Mouse (Mus musculus) left cerebral cortex, postnatal 36 days (tissue): ENCODE measurements at regions not wholly inside any gene's neighbourhood (a gene's known extent, or its start where the extent isn't known, plus 50 kb on each side); places are given as distances from the start of the nearest gene placed in this dataset.

Experiments used
- DNase-seq, 2 experiments: peaks; one replicate each; pipeline ENCODE4 v3.0.0; 2021 to 2022; ENCODE audit warnings: low spot score in 2 of 2, mixed read lengths in 1 of 2
- intact Hi-C: fragments of 180-260 bp; cut with DNase I; formaldehyde crosslinking; loops from one replicate; pipeline ENCODE4 v1.15.1; 2025

DNA sequence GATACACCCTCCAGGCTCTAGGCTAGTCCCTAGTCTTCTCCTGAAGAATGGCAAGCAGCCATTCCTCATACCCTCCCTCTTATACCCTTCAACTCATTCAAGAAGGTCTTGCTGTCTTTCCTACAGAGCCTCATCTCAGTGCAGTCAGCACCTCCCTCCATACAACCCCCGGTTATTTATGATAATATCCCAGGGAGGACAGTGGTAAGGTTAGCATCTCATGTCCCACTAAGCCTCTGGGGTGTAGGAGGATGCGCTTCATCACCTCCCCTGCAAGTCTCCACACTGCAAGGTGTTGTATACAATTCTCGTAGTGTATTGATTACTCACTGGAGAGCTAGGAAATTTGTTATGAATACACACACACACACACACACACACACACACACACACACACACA lies 80.2 kb upstream of the Shisa6 start:
- no peak for DNase-seq
- intact Hi-C loops: no loop called here

DNA sequence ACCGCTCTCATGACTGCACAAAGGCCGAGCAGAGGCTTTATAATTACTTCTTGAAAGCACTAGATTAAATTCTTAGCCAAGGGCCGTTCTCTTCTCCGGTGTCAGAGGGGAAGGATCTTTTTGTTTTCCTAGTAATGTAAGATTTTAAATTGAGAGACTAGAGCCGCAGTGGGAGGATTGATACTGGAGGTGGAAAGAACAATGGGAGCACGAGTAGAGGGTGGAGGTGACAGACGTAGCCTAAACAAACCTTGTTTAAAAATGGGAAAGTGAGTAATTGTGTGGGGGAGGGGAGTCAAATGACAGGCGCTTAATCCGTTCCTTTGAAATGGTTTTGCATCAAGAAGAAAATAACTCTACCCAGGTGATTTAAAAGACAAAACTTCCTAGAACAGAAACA lies 80.9 kb upstream of the Shisa6 start:
- no peak for DNase-seq
- intact Hi-C loops: no loop called here

DNA sequence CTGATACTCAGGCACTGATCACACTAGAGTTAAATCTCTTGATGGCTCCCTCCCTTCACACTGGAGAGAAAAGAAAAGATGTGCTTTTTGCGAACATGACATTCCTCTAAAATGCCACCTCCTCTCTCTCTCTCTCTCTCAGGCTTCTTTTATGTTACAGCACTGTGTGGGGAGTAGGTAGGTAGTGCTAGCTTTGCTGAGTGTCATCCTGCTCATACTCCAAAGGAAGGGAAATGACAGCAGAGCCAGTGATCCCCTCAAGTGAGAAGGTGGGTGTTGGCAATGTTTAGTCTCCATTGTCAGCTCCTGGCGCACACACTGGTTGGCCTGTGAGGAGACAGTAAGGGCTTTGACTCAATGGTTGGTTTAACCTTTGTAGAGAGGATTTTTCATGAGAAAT lies 84.0 kb upstream of the Shisa6 start:
- intact Hi-C loops: no loop called here
- DNase-seq: no peak

DNA sequence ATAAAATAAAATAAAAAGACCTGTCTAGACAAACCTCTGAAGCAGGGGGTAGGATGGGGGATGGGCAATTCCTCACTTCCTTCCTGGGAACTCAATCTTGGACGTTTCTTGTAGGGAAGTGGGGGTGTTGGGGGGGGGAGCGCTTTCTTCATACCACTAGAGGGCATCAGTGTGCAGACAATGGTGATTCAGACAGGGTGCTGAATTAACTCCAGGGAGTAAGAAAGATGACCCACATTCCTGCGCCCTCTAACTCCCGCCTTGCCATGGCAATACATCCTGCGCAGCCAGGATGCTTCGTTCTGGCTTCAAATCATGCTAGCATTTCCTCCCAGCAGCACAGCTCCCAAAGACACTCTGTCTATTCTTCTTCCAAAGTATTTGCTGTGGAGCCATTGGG lies 87.4 kb upstream of the Shisa6 start:
- no peak for DNase-seq
- intact Hi-C loops: loop anchor here (2.0 kb wide), 1 partner anchor 258 kb away; no protein-coding TSS in a partner anchor

DNA sequence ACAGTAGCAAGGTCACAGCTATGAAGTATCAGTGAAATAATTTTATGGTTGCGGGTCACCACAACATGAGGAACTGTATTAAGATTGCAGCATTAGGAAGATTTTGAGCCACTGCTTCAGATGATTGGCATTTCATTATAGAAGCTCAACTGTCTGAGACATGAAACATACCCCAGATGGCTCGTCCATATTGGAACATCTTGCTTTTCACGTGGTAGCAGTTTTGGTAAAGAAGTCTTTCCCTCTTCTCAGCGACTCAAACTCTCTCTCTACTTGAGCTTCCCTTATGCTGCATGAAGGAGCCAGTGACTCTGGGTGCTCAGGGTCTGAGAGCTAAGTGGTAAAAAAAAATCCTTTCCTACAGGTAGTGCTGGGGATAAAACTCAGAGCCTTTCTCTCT lies 99.7 kb upstream of the Shisa6 start:
- DNase-seq: no peak
- intact Hi-C loops: no loop called here

DNA sequence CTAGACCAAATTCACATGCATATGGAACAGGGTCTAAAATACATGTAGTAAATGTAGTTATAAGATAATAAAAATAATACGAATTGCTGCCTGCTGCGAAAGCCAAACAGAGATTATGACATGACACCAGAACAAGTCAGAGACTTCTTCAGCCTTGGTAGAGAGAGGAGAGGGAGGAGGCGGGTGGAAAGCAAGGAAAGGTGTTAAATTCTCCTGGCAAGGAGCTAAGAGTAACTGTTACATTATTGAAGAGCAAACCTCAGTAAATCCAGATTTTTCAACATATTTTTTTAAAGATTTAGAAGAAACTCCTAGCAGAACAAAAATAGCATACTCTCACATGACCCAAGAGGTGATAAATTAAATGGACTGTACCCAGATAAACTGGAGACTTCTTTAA lies 131.0 kb upstream of the Shisa6 start:
- DNase-seq: no peak
- intact Hi-C loops: no loop called here

DNA sequence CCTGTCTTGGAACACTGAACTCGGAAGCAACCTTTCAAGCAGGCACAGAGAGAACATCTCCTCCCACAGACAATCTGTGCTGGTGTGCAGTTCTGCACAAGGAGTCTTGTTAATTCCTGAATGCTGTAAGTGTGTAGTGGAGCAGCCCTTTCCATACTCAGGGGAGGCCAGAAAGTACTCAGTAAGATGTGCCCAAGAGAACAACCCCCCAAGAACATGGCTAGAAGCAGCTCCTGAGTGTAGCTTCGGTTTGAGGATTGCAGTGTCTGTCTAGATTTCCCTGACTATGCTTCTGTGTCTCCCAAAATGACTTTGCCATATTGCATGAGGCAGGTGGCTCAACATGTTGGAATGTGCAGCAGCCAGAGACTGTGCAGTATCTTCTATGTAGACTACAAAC lies 148.8 kb upstream of the Shisa6 start:
- peak; percentile 57 to 72 for DNase-seq
- intact Hi-C loops: no loop called here

DNA sequence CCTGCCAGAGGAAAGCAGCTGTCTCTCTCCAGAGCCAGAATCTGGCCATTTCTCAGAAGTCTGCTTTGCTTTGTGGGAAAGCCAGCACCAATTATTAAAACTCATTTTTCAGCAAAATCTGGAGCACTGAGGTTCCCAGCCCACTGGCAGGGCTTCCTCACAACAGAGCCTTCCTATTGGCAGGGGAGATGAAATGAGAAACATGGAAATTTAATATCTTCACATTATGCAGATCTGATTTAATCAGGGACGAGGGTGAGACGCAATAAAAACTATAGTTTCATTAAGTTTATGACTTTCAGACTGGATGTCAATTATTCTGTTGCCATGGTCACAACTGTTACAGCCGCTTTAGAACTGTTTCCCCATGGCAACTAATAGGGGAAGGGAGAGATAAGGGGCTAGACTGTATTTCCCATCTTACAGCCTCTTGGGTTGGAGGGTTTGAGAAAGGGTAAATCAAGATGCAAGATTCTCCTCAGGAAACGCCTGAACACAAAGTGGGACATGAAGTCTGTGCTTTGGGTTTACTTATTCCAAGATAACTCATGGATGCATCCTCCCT lies 154.4 kb upstream of the Shisa6 start:
- intact Hi-C loops: no loop called here
- DNase-seq: no peak

DNA sequence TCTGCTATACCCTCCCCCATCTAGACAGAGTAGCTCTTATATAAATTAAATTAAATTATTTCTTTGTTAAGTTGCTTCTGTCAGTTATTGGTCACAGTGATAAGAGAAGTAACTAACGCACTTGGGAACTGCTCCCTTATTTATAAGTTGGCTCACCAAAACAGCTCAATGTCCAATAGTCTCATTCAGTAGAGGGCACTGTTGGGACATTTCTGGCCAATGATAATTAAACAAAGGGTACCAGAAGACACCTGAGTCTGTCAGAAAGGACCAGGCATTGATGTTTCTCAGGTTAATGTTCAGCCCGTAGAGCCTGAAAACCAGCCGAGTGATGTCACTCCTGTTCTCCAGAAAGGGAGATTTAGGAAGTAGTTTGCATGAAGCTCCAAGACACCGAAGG lies 156.1 kb upstream of the Shisa6 start:
- intact Hi-C loops: no loop called here
- no peak for DNase-seq

DNA sequence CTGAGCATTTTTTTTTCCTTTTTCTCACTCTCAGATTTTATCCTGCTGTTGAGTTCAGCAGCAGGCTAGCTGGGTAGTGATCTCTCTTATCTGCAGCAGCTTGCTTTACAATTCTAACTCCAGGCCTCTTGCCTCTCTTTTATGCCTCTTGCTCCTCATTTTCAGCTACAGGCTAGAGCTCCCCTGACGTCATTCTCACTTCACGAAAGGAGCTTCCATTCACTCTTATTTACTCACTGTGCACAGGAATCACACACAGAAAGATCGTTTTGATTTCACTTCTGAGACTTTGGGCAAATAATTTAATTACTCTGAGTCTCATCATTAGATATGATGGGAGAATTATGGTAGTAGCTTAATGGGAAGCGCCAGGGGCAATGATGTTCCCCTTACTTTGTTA lies 158.4 kb upstream of the Shisa6 start:
- intact Hi-C loops: no loop called here
- no peak for DNase-seq

DNA sequence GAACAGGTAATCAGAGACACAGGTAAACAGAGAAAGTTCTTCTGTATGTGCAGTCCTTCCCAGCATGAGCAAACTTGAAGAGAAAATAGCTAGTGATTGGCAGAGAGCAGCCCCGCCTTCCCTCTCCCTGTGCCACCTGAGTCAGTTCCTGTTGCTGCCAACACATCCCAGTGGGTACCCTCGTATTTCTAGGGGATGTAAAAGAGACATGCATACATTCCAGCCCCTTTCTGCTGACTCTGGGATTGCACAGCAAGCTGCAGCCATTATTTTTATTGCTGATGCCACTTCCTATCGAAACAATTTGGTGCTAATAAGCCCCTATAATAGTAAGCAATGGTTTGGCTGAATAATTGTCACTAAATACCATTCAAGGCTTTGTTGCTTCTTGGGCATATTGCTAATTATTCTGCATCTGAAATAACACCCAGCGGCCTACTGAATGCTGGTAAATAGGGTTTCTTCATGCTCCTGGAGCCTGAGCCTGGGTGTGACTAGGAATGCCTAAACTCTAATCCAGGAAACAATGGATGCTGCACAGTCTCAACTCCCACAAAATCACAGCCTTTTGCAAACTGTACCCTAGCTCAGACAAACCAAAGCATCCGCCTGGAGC lies 169.0 kb upstream of the Shisa6 start:
- no peak for DNase-seq
- intact Hi-C loops: no loop called here

DNA sequence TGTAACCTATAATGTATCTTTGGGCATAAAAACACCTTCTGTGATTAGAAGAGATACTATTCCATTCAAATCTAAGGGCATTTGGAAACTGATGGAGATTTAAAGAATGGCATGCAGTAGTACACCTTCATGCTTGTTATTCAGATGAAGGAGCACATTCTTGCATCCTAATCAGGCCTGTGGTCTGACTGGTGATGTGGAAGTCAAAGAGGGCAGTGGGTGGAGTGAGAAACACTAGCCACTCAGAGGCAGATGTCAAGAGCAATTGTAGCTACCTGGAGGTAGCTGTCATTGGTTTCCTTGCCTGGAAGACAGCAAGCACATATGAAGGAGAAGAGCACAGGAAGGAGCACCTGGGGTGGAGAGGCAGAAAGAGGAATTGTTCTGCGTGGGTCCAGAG lies 171.0 kb upstream of the Shisa6 start:
- no peak for DNase-seq
- intact Hi-C loops: no loop called here

DNA sequence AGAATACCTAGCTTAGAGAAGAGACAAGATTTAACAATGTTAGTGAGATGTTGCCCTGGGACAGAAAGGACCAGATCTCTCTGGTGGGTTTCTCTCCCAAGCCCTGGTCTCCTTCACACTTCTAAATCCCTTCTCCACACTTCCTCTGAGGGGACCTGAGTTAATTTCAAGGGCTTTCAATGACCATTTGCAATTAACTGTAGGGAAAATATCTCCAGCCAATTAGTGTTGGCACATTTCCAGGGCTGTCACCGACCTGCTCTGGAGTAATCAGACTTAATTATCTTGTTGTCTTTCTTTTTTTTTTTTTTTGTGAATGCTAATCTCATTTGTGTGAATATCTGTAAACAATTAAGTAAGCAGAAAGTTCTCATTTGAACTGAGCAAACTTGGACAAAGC lies 166.3 kb upstream of the Pirt start:
- DNase-seq: no peak
- intact Hi-C loops: no loop called here

DNA sequence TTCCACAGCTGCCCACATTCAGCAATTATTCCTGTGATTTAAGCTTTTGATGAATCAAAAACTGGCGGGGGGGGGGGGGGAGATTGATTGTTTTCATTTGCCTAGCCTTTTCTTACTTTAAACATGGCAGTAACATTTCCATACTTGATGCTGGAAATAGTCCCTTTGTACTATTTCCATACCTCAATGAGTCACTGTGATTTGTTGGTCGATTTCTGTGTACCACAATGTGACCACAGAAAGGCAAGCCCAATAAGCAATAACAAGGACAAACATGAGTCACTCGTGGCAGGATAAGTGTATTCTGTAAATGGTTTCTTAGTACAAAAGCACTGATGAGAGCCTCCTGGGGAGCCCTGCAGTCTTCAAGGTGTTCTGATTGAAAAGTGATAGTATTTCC lies 121.8 kb upstream of the Pirt start:
- intact Hi-C loops: no loop called here
- no peak for DNase-seq

DNA sequence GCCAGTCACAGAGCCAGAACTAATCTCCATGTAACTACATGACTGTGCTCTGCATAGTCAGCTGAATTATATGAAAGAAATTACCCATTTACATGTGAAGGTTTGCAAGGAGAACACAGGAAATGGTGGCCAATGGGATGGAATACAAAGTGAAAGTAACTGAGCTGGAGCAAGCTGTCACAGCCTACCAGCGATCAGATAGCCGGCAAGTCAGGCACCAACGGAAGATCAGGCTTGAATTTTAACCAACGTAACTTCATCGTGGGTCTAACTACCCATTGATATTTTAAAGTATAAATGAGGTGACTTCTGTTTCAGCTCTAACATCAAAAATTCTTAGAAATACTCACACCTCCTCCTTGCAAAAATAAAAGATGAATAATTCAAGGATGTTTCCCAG lies 104.9 kb upstream of the Pirt start:
- intact Hi-C loops: no loop called here
- DNase-seq: no peak

DNA sequence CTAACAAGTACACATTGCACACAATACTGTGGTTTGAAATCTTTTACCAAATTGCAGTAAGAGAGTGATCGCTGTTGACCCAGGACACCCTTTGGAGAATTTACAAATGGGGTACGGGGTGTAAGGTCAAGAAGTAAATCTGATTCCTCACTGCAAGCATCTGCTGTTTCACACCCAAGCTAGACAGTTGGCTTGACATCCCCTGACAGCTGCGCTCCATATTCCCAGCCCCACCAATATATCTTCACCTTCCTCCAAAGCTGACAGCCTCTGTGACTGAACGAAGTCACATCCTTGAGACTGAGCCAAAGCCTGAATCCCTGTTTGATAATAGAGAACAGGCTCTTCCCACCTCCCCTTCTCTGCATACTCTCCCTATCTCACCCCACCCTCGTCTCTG lies 98.5 kb upstream of the Pirt start:
- intact Hi-C loops: no loop called here
- no peak for DNase-seq

DNA sequence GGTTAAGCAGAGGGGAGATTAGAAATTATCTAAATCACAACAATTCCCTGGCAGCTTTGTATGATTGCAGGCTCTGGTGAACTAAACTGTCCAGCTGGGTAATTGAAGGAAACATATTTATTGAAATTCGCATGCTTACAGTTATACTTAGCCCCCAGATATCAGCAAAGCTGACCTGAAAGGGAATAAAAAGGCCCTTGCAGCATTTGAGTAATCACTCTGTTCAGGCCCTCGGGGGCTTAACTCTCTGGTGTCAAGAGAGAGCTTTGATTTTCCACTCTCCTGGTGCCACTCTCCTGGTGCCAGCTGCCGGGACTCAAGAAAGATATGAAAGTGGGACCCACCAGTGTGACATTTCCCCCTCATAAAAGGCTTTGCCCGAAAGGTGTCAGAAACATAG lies 98.0 kb upstream of the Pirt start:
- no peak for DNase-seq
- intact Hi-C loops: no loop called here

DNA sequence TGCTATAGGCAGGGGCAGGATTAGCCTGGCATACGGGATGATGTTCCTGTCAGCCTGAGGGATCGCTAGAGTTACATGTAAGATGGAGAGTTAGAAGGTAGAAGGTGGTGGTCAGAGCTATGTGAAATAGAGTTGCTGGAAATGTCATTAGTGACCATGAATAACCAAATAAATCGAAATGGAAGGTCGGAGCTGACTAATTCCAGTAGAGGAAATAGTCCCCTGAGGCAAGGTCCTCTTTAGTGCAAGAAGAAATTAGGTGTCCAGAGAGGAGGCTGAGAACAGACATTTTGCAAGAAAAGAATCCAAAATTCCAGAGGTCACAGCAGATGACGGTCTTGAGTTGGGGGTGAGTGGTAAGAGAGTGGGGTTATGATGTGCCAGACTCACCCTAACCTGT lies 75.9 kb upstream of the Pirt start:
- no peak for DNase-seq
- intact Hi-C loops: no loop called here

DNA sequence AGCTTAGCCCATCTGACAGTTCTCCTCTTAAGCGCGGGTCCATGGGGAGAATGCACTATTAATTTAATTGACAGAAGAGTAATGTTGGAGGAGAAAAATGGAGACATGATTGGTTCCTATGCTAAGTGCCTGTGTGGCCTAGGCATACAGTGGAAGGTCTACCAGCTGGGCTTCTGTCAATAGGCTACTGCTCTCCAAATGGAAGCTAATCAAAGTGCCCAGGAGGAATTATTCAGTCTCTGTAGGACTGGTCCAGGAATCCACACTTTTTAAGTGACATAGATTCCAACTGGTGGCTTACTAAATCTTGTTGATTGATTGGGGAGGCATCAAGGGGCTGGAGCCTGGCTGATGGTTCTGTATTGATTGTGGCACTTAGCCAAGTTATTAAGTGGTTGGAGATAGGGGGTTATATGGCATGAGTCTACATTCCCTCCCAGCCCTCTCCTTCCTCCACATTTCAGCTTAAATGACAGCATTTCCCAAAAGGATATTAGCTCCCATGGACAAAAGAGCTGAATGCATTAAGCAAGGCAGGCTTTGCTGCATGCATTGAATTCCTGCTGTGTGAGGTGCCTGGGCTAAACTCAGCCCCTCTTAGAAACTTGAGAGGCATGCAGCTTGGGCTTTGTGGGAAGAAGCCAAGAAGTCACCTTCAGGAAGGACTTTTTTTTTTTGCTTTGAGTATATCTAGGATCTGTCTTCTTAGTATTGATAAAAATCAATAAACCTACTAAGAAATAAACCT lies 75.0 kb upstream of the Pirt start:
- intact Hi-C loops: no loop called here
- DNase-seq: no peak

DNA sequence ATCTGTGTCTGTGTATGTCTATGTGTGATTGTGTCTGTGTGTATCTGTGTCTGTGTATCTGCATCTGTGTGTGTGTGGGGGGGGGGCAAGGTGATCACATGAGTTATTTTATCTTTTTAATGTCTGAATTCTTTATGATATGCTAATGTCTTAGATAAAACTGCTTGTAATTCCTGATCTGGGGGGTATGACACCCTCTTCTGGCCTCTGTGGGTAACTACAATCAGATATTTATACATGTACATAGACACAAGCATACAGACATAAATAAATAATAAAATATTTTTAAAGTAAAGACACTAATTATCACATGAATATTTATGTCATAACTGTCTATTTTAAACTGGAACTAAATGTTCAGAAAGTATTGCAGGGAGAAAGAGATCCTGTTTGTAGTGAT lies 66.5 kb upstream of the Pirt start:
- no peak for DNase-seq
- intact Hi-C loops: no loop called here

DNA sequence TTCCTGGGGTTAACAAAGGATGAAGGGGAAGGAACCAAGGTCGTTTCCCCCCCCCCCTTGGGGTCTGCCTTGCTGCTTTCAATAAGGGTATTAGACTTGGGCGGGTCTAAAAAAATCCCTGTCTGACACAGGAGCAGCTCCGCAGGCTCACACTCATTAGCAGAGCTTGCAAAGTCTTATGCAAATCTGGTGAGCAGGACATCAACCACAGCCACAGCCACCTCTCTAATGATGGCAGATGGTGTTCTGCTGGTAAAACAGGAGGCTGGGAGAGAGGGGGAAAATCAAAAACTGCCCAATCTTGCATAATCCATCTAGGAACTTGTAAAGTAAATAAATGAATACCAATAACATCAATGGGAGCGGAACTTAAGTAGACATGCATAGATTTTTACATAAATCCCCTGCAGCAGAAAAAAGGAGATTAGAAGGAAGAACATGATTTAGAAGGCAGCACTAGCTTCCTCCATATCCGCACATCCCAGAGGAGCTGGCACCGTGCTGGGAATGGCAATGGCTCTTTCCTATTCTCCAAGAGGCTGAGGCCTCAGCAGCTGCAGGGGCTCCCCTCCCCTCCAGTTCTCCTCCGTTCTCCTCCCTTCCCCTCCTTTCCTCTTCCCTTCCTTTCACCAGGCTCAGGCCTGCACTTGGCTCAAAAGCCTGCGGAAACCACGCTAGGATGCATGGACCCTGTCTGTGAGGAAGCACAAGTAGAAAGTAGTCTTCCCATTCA lies 65.6 kb upstream of the Pirt start:
- DNase-seq: no peak
- intact Hi-C loops: no loop called here
